Mouse (Mus musculus): ENCODE data around the gene Stxbp3.
"Not testable (repeated sequence)": the region's sequence is repeated elsewhere in the genome, so short reads cannot be mapped to it uniquely, and the experiment has no call there.

The Stxbp3 gene

GRCm38 (mm10) chr3:108840000-108840715, at the start of gene Stxbp3:
TSS of gene Stxbp3 (minus strand) at chr3:108840526.
- in situ Hi-C loops (cut with MboI; ENCODE audit: low sequenced_read_pairs), result no loop called here

- in situ Hi-C loops (cut with MboI; ENCODE audit: low sequenced_read_pairs), result no loop called here
Observed at GRCm38 (mm10) chr3:108889908-108890307, 49.6 kb upstream of the Stxbp3 start, which contains the start of gene Fndc7. TSS of gene Fndc7 (minus strand) at chr3:108890008.

- in situ Hi-C loops (cut with MboI; ENCODE audit: low sequenced_read_pairs), result no loop called here
Observed at GRCm38 (mm10) chr3:108887618-108887975, 47.3 kb upstream of the Stxbp3 start.

GRCm38 (mm10) chr3:108886934-108887617, 46.8 kb upstream of the Stxbp3 start:
- in situ Hi-C loops (cut with MboI; ENCODE audit: low sequenced_read_pairs), result no loop called here

- in situ Hi-C loops (cut with MboI; ENCODE audit: low sequenced_read_pairs), result no loop called here
Observed at GRCm38 (mm10) chr3:108885686-108886530, 45.6 kb upstream of the Stxbp3 start.

- in situ Hi-C loops (cut with MboI; ENCODE audit: low sequenced_read_pairs), result no loop called here
Observed at GRCm38 (mm10) chr3:108884706-108885289, 44.5 kb upstream of the Stxbp3 start.

- in situ Hi-C loops (cut with MboI; ENCODE audit: low sequenced_read_pairs), result no loop called here
Observed at GRCm38 (mm10) chr3:108883067-108883466, 42.7 kb upstream of the Stxbp3 start.

DNA sequence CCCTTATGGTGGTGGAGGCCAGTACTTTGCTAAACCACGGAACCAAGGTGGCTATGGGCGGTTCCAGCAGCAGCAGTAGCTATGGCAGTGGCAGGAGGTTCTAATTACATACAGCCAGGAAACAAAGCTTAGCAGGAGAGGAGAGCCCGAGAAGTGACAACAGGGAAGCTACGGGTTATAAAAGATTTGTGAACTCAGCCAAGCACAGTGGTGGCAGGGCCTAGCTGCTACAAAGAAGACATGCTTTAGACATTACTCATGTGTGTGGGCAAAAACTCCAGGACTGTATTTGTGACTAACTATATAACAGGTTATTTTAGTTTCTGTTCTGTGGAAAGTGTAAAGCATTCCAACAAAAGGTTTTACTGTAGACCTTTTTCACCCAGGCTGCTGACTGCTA, 41.5 kb upstream of the Stxbp3 start:
- in situ Hi-C loops (cut with MboI; ENCODE audit: low sequenced_read_pairs), result not testable (repeated sequence)

GRCm38 (mm10) chr3:108880544-108881507, 40.5 kb upstream of the Stxbp3 start:
- in situ Hi-C loops (cut with MboI; ENCODE audit: low sequenced_read_pairs), result no loop called here

DNA sequence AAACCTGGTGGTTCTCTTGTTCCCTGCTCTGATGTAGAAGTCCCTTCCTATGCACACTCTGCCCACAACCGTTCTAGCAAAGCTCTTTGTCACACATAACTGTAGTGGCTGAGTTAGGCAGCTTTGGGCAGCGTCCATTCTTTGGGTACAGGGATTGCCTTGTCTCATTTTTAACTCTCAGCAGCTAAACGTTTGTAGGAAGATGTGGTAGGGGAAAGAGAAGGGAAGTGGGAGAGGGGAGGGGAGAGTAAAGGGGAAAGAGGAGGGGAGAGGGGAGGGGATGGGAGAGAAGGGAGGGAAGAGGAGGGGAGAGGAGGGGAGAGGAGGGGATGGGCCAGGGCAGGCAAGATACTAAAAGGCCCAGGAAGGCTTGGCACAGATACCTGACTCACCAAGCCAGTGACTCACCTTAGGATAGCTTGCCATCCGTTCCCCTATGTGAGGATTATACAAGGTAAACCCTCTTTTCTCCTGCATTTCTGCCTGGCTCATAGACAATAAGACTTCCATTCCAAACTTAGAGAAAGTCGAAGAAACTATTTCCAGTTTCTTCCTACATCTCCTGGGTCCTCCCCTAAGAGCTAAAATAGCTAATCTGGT, 39.6 kb upstream of the Stxbp3 start:
- in situ Hi-C loops (cut with MboI; ENCODE audit: low sequenced_read_pairs), result no loop called here

DNA sequence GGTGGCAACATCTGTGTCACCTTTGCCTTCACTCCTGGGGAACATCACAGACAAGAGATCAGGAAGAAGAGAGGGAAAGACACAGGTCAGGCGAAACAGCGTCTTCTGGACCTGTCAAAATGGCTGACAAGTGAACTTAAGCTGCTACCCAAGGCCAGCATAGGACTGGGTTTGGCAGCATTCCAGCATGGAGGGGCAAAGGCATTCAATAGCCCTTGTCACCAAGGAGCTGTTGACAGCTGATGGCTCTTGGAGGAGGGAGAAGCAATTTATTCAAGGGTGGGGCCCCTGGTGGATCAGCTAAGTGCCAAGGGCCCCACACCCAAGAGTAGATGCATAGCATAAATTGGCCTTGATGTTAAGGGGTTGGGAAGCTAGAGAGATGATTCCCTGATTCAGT, 38.8 kb upstream of the Stxbp3 start:
- in situ Hi-C loops (cut with MboI; ENCODE audit: low sequenced_read_pairs), result no loop called here

DNA sequence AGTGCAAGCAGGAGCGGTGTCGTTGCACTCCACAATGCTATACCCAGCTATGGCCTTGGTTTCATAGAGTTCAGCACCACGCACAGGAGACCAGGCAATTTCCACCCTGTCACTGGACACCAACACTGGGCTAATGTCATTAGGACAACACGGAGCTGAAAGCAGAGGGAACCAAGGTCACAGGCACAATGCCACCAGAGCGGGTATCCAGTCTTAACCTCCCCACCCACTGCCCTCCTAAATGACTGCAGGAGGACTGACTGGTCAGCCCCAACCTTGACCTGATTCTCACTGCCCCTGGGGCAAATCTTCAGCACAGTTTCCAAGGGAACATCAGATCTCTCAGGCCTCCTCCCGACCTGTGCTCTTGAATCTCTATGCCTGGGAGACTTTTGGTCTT, 30.3 kb upstream of the Stxbp3 start:
- in situ Hi-C loops (cut with MboI; ENCODE audit: low sequenced_read_pairs), result no loop called here

GRCm38 (mm10) chr3:108867449-108867848, 27.1 kb upstream of the Stxbp3 start:
- in situ Hi-C loops (cut with MboI; ENCODE audit: low sequenced_read_pairs), result no loop called here

DNA sequence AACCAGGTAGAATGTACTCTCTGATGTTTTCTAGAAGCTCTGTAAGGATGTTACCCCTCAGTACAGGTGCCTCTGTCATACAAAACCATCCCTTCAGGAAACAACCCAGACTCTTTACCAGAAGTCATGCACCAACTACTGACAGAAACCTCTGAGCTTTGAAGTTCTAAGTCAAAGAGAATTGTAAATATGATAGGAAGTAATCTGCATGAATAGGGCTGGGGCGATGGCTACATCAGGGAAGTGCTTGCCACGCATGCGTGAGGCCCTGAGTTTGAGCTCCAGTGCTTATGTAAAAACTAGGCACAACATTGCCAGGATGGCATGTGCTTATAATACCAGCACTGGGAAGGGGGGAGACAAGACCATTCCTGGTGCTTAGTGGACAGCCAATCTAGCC, 25.4 kb upstream of the Stxbp3 start:
- in situ Hi-C loops (cut with MboI; ENCODE audit: low sequenced_read_pairs), result no loop called here

GRCm38 (mm10) chr3:108865129-108865528, 24.8 kb upstream of the Stxbp3 start:
- in situ Hi-C loops (cut with MboI; ENCODE audit: low sequenced_read_pairs), result no loop called here

- in situ Hi-C loops (cut with MboI; ENCODE audit: low sequenced_read_pairs), result no loop called here
Observed at GRCm38 (mm10) chr3:108863091-108863490, 22.8 kb upstream of the Stxbp3 start.

DNA sequence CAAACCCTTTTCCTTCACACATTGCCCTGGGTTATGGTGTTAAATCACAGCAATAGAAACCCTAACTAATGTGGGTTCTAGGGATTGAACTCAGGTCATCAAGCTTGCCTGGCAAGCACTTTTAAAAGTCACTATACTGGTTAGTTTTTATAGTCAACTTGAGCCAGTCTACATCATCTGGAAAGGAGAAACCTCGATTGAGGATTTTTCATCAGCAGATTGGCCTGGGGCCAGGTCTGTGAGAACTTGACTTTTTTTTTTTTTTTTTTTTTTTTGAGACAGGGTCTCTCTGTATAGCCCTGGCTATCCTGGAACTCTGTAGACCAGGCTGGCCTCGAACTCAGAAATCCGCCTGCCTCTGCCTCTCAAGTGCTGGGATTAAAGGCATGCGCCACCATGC, 22.0 kb upstream of the Stxbp3 start:
- in situ Hi-C loops (cut with MboI; ENCODE audit: low sequenced_read_pairs), result not testable (repeated sequence)

DNA sequence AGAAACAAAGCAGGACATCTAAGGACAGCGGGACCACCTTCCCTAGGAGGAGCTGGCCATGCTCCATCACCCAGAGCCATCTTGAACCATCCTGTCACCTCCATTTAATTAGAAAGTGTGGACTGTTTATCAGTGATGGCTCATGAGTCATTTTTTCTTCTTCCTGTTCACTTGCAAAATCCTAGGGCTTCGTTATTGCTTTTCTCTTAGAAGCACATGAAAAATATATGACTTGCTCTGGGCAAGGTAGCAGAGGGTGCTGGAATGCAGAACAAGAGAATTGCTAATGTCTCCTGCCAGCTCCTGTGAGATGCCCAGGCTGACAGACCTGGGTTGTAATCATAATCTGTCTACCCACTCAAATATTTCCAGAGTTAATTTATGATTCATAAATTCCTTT, 20.5 kb upstream of the Stxbp3 start:
- in situ Hi-C loops (cut with MboI; ENCODE audit: low sequenced_read_pairs), result no loop called here

DNA sequence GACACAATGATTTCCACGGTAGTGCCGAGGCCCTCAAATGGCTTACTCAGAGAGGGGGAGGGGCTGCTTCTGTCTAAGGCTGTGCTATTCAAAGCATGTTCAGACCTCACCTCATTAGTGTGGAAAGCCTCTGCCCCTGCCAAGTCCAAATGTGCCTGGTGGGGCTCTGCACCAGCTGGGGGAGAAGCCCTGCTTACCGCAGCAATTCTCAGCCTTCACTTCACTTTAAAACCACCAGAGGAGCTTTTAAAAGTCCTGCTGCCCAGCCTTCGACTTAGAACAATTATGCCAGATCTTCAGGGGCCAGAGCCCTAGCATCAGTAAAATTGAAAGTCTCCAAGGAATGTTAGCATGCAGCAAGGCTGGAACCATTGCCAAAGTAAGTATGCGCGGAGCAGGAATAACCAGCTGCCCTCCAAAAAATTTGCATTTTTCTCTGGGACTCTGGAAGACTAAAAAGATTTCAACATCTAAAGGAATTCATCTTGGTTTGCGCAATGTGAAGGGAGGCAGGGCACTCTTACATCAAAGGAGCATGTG, 18.0 kb upstream of the Stxbp3 start:
- in situ Hi-C loops (cut with MboI; ENCODE audit: low sequenced_read_pairs), result loop anchor here (10.0 kb wide), 1 partner anchor 46 kb away; no protein-coding TSS in a partner anchor
